Mouse (Mus musculus) ovary, postnatal 10 days (tissue): ENCODE measurements around the gene Atp5j.

Experiments
- DNase-seq: peaks from one replicate; pipeline ENCODE4 v3.0.0; 2022; ENCODE audit warnings: low spot score

The Atp5j gene

DNA sequence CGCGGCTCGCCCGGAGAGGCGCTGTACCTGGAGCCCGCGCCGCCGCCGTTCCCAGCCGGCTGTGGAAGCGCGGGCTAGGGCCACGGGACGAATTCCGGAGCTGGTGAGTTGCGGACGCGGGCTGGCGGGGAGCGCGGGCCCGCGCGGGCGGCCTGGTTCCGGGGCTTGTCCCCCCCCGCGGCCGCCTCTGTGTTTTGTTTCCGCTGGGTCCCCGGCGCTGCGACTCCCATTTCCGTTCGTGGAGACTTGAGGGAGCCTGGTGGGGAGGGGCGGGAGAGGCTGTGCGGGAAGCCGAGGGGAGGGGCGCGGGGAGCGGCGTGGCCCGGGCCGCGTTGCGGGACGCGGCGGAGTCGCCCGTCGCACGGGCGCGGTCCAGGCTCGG lies at the start of gene Atp5j:
Gene Atp5j (minus strand): TSS at position 185 of the 382 bp plus-strand sequence.
- DNase-seq = no peak

DNA sequence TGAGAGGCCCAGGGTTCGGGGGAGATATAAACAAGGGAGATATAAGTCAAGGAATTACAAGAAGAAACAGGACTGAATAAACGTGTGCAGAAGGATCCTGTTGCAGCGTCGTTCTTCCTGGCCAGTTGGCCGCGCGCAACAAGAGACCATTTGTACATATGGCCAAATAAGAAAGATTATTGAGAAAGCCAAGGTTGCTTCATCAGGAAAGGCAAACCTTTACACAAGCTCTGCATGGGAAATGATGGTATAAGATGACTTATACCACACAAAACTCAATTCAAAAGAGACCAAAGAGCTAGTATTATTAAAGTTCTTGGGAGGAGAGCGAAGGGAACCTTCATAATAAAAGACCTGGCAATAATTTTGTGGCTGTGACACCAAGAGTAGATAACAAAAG lies 49.1 kb upstream of the Atp5j start:
- DNase-seq = no peak

DNA sequence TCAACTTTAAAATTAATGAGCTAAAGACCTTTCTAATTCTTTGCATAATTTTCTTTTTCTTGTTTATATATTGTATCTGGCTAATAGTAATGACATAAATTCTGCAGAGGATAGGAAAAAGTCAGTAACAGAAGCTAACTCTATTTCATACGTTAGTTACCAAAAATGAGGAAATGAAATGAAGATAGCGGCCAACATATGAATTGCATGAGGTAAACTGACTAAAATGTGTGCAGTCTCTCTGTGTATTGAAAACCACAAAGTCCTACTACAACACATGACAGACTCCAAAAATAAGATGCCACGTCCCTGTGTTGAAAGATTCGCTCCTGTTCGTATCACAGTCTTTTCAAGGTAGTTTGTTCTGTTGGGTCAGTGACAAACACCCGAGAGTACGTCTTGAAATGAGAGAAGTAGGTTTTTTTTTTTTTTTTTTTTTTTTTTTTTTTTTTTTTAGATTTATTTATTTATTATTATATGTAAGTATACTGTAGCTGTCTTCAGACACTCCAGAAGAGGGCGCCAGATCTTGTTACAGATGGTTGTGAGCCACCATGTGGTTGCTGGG lies 46.4 kb upstream of the Atp5j start:
- DNase-seq = no peak

DNA sequence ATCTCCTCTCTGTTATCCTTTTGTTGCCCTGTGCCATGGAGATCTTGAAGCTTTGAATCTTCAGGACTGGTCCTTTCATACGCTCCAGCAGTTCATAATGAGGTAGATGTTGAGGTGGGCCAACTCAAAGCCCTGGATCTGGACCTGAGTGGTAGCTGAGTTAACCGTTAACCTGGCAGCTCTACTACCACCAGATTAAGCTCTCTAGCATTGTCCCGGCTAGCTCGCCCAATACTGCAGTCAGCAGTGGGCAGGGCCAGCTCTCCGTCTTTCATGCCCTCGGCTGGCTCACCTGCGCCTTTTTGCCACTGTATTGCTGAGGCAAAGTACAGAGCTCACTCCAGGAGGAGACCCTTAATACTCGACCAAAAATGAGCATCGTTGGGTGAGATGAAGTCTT lies 45.7 kb upstream of the Atp5j start:
- no peak for DNase-seq

DNA sequence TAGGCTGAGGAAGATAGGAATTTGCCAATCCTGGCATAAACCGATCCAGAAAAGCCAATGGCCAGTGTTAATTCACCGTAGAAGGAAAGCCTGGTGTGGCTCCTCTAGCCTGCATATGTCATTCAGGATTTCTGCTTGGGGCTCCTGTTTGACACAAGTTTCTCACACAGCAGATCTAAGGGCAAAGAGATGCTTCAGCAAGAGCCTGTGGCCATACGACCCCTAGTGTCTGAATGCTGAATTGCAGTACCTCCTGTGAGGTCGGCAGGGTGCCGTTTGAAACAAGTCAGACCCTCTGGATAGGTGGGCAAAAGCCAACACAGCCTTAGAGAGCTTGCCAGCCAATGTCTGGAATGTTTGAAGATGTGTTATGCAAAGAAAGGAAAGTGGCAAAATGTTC lies 43.7 kb upstream of the Atp5j start:
- peak; percentile 12 for DNase-seq

DNA sequence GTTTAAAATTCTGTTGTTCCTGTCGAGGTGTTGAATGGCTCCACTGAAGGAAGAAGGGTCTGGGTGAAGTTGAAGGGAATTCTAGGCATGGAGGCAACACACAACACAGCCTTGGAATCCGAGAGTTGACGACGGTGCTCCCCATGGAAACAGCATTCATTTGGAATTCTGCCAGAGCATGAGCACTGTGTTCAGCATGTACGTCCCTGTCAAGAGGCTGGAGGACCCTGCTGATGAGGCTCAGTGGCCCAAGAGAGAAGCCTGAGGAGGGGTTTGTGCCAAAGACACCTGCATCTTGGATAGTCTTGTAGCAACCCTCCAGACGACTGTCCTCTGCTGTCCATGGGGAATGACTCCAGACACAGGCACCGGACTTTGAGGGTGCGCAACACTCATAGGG lies 40.7 kb upstream of the Atp5j start:
- no peak for DNase-seq

DNA sequence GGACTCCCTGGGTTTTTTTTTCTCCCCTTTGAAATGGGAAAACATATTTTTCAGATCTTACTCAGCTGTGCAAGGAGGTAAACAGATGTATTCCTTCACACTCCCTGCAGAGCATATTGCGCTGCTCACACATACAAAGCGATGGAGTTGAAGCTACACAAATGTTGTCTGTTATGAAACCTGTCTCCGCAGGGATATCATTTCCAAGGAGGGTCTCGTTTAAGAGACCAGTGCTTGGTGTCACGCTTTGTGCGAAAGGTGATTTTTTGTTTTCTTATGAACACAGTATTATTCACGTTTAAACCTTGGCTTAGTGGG lies 40.3 kb upstream of the Atp5j start:
- DNase-seq = no peak

DNA sequence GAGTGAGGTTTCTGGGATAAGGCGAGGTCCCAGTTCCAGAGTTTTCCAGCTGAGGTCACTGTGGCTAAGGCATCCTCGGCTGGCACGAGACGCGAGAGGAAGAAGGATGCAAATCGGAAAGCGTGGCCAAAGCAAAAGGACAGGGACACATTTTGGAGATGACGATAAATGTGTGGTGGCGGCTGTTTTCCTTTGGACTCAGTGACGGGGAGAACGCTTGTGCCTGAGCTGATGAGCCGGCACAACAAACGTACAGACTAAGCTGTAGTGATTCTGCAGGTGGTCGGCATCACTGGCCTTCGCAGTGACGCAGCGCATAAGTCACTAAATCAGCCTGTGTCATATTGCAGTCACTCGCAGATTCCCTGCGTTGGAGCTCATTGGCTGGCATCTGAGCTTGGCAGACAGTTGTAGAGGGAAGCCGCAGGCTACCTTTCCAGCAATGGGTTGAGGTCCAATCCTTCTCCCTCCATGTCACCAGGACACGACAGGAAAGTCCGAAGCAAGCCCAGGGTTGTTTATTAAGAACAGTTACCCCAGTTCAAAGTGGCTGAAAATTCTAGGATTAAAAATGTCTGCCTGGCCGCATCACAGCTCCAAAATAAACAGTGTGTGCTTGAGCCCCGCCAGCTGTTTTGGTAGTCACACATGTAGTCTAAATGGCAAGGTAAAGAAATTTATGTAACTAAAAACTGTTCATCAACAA lies 39.7 kb upstream of the Atp5j start:
- DNase-seq = no peak

DNA sequence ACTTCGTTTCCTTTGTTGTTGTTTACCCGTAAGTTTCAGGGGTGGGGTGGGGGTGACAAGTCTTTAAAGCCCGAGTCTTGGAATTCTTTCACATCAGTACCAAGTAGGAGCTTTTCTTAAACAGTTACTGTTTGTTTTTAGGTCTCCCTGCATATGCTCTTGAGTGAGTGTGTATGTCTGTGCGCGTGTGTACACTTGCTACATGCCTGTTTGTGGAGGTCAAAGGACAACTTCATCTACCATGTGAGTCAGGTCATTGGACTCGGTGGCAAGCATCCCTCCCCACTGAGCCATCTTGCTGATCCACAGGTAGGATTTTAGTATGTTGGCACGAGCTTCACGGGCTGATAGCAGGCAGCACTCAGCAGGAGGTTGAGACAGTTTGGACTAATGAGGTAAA lies 38.4 kb upstream of the Atp5j start:
- no peak for DNase-seq

DNA sequence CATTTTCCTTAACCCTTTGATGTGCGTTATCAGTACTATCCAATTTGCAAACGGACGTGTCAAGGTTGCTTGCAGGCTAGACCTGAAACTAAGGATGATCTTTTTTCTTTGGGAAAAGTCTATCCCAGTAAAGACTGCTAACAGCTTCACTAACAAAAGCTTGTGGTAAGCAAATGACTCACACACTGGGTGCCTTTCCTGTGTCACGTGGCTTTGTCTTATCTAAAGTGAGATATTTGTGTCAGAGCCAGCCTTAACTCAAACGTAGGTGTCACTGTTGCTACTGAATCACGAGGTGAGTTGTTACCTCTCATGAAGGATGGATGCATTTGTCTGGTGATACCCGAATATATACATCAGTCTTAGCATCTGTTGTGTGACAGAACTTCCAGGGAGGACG lies 29.2 kb upstream of the Atp5j start:
- no peak for DNase-seq

DNA sequence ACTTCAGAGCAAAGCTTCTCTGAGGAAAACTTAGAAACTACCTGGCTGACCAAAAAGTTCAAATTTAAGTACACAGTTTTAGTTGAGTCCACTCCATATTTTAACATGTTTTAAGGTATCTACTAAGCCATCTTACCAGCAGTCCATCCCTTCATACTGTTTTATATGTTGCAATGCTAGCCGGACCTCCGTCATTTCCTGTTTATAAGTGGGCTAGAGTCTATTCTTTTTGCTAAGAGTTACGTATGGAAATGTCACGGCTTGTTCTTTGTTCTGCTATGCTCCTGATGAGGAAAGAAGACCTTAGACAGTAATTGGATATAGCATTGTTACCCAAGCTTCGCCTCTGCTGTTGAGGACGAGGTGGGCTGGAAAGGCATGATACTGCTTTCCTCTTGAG lies 18.1 kb upstream of the Atp5j start:
- no peak for DNase-seq

DNA sequence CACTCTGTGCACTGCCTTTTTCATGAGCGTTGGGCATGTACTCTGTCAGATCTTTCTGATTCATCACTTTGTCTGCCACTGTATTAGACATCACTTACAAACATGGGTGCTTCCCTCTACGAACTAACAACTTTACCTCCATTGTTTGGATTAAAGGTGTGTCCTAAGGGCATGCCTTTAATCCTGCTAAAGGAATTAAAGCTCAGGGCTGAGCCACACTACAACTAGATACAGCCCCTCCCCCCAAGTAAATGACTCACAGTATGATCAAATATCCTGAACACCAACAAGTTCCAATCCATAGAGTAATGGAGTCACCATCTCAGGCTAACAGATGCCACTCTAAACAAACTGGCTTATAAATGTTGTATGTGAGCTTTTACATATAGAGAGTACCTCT lies 3.2 kb upstream of the Atp5j start:
- DNase-seq = no peak

DNA sequence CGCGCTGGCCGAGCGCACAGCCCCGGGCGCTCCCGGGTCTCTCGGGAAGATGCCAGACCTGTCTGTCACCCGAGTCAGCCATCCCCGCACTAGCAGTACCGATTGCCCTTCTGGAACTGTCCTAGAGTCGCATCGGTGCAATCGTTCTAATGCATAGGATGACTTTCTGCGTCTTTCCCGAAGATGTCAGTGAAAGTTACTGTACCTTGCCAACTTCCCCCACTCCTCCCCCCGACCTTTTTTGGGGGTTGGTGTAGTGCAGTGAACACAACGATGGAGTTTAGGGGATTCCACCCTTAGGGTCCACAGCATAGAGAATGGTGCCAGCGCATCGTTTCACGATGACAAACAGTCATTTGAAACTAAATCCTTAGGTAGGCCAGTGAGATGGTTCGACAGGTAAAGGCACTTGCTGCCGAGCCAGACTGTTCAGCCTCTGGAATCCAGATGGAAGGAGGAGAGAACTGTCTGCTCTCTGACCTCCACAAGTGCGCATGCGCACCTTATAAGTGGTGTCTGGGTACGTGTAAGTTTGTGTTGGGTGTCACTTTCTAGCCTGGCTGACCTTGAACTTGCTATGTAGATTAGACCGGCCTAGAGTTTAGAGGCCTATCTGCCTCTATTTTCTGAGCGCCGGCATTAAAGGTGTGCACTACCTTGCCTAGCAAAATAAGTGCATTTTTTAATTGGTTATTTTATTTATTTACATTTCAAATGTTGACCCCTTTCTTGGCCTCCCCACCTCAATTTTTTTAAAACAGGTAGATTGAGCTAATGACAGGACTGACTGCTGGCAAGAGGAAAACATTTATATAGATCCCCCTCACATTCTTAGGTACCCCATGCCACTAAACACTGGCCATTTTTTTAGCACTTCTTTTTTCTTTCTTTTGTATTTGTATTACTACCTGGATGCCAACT lies 658 bp upstream of the Atp5j start:
- DNase-seq = peak; percentile 31

DNA sequence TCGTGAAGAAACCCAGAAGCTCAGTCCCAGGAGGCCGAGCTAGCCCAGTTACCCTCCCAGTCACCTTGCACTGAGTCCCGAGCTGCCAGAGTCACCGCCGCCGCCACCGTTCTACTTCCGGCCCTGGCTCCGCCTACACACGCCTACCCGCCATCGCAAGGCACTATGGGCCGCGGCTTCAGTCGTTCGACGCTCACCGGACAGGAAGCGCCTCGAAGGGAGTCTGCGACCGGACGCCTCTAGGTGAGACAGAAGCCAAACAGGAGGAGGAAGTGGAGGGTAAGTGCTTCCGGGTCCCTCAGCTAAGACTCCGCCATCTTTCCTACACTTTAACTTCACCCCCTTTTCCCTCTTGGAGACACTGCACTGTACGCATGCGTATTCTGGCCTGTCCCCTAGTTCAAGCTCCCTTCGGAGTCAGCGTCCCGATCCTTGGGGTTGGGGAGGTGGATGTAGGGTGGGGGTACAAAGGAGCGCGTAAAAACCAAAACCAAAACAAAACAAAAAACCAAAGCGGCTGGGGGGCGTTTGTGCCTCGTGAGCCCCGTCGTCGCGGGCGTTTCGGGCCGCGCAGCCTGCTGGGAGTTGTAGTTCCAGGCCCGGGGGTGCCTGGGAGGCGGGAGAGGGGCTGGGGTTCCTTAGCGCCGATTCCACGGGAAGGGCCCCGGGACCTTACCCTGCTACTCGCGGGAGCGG lies 532 bp downstream of the Atp5j start, which contains the start of gene Gabpa:
Gene Gabpa (plus strand): TSS at position 181 of the 696 bp plus-strand sequence.
- peak; percentile 69 for DNase-seq

DNA sequence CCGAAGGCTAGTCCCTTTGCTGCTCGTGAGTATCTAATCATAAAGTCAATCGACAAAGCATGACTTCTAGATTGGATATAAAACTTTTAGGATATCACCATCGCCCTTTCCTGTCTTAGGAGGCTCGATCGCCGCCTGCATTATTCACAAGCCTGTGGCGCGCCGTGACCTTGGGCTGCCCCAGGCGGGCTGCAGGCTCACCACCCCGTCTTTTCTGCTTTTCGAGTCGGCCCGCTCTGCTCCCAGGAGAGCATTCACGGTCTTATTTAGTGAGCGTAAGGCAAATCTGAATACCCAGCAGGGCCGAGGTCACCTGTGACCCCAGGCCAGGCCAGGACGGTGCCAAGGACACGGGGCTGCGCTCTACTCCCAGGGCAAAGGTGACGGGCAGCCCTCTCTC lies 1.1 kb downstream of the Atp5j start:
- no peak for DNase-seq

DNA sequence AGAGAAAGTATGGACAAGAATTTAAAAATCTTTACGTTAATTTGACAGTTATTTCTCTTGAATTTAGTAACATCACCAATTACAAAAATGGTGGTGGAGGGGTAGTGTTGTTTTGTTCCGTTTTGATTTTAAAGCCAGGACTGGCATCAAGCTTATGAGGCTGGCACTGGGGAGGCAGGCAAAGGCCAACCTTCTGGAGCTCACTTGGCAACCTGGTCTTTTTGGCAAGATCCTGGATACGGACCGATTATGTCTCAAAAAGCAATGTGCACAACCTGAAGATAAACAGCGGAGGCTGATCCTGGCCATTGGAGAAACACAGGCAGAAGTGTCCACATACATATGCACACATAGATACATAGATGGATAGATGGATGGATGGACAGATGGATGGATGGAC lies 2.7 kb downstream of the Atp5j start:
- no peak for DNase-seq

DNA sequence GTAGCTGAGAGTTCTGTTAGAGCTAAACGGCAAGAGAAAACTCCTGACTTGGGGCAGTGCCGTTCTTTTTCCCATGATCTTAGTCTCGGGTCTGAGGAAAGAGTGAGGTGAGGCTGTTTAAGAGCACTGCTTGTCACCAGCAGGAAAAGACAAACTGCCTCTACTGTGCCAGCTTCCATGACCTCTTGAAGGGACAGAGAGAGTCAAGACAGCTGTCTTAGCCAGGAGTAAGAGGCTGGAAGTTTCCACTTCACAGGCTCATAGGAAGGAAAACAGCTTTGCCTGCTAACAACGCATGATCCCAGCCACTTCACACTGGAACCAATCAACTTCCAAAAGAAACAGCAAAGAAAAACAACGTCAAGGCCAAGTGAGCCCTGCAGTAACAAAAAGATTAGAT lies 3.7 kb downstream of the Atp5j start:
- DNase-seq = no peak

DNA sequence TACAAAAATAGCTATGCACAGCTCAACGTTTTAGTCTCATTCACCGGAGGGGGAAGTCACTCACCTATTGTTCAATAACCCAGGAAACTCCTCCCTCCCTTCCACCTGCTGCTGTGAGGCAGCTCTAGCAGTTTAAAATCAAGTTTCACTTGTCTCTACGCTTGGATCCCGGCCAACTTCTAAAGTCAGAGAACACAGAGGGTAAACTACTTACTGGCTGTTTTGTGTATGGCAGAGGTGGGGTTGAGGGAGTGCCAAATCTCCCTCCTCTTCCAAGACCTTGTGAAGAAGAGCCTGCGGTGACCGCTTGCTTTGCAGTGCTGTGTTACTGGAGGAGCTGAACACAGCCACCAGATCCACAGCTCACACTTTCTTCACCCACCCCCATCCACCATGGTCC lies 10.4 kb downstream of the Atp5j start:
- DNase-seq = no peak

DNA sequence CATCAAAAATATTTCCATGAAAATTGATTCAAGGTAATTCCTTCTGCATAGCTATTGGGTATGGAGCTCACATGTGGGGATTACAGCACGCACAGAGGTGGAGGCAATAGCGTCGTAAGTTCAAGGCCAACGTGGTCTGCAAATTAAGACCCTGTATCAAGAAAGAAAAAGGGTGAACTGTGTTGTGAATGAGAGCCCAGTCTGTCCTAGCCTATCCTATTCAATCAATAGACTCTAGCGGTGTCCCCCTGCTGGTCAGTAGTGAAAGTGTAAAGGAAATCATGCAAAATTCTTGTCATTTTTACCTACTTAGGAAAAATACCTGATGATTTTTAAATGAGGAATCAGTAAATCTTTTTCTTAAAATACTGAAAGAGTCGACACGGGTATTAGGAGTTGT lies 18.0 kb downstream of the Atp5j start:
- no peak for DNase-seq

DNA sequence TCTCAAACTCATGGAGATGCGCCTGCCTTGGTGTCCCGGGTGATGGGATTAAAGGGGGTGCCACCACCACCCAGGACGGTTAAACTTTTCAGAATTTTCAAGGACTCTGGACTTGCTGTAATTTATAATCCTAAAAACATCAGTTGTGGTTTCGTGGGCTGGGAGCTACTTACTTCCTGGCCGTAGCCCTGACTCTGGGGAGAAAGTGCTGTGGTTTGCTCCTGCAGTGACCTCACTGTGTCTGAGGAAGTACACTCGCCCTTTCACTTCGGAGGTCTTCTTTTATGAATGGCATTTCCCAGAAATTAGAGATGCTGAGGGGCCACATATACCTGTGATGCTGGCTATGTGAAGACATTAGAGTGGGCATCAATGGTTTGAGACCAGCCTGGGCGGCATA lies 20.9 kb downstream of the Atp5j start:
- no peak for DNase-seq

DNA sequence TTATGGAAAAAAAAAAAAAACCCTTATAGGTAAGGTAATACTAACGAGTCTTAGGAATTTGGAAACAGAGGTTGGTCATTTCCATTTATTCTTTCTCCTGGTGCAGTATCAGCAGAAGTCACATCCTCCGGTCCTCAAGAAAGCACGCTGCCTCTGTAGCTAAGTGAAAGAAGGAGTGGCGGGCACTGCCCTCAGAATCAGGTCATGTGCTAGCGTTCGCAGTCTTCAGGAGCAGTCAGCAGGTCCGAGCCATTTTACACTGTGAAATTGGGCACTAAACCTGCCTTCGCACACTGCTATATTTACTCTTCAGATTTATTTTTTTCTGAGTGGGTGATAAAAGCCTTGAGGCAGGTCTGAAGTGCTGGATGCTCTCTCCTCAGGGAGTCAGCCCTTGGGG lies 21.6 kb downstream of the Atp5j start:
- DNase-seq = no peak

DNA sequence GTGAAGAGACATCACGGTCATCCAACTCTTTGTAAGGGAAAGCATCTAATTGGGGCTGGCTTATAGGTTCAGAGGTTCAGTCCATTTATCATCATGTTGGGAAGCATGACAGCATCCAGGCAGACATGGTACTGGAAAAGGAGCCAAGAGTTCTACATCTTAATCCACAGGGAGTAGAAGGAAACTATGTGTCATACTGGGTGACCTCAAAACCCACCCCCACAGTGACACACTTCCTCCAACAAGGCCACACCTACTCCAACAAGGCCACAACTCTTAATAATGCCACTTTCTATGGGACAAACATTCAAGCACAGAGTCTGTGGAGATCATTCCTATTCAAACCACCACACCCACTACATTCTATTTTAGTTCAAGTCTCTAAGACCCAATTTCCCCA lies 25.2 kb downstream of the Atp5j start:
- no peak for DNase-seq

DNA sequence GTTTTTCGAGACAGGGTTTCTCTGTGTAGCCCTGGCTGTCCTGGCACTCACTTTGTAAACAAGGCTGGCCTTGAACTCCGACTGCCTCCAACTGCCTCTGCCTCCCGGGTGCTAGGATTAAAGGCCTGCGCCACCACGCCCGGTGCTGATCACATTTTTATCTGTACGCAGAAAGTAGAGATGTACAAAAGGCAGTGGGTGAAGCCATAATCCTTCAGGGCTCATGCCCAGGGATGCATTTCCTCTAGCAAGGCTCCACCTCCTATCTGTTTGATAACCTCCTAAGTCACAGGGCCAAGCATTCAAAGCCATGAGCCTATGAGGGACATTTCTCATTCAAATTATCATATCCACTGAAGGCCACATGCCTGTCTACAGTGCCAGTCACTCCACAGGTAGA lies 27.6 kb downstream of the Atp5j start:
- no peak for DNase-seq
